Mouse (Mus musculus) left cerebral cortex, postnatal 36 days (tissue): ENCODE results near the gene Eif3b. TPM values are rescaled to one million over a fixed set of nuclear protein-coding genes. Genes with fewer than 3 reads are reported as not detected.
A peak's percentile ranks its signal among the peaks of the same experiment; 100 is the strongest.

Experiments used
- DNase-seq, 2 experiments: peaks; one replicate each; pipeline ENCODE4 v3.0.0; 2021 to 2022; ENCODE audit warnings: low spot score in 2 of 2, mixed read lengths in 1 of 2
- intact Hi-C: fragments of 180-260 bp; cut with DNase I; formaldehyde crosslinking; loops from one replicate; pipeline ENCODE4 v1.15.1; 2025
- total RNA-seq, 2 experiments: library from RNA; stranded (reverse); gene quantifications; 2 replicates each; pipeline ENCODE4 v1.2.3; 2021

Eif3b gene
- total RNA-seq = 10 to 100 TPM; 86.7 to 90.1 TPM

DNA sequence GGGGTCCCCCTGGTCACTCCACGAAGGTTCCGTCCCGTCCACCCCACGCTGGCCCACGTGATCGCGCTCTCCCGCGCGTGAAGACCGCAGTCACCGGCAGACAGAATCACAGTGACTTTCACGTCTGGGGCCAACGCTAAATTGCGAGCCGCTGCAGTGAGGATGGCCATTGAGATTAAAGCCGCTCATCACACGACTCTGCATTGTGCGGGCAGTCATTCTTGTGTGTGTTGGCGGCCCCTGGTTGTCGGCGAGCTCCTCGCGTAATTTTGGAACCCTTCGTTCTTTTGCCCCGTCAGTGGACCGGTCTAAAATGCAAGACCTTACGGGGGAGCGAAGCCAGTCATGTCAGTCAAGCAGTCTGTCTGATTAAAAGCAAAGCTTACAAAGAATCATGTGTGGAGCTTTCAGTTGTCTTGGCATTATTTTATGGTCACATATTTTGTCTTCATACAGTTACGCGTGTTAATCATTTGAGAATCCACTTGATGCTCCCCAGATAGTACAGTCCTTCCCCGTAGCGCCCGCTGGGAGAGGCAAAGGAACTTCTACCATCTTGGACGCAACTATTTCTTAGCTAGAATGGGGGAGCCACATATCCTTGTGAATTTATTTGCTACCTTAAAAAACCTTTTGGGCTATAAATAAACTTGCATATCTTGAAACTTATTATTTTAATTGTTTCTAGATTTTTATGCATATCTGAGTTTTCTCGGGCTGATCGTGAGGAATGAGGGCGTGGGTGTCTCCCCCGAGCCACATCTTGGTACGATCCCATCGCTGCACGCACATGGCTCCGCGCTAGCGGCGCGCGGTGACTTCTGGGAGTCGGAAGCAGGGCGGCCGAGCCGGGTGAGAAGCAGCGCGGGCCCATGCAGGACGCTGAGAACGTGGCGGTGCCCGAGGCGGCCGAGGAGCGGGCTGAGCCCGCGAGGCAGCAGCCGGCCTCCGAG lies at the start of gene Eif3b:
Eif3b (plus strand) TSS at position 840 of the 953 bp plus-strand sequence.
- intact Hi-C loops = loop anchor here (2.0 to 10.0 kb wide), 3 partner anchors 86 to 118 kb away; partner anchors contain the start of genes Chst12, Mad1l1 and Nudt1
- DNase-seq = peak; percentile 90 to 92

- DNase-seq = no peak
- intact Hi-C loops = no loop called here
These were observed 49.7 kb upstream of the Eif3b start for GRCm38 (mm10) chr5:140369466-140369865.

DNA sequence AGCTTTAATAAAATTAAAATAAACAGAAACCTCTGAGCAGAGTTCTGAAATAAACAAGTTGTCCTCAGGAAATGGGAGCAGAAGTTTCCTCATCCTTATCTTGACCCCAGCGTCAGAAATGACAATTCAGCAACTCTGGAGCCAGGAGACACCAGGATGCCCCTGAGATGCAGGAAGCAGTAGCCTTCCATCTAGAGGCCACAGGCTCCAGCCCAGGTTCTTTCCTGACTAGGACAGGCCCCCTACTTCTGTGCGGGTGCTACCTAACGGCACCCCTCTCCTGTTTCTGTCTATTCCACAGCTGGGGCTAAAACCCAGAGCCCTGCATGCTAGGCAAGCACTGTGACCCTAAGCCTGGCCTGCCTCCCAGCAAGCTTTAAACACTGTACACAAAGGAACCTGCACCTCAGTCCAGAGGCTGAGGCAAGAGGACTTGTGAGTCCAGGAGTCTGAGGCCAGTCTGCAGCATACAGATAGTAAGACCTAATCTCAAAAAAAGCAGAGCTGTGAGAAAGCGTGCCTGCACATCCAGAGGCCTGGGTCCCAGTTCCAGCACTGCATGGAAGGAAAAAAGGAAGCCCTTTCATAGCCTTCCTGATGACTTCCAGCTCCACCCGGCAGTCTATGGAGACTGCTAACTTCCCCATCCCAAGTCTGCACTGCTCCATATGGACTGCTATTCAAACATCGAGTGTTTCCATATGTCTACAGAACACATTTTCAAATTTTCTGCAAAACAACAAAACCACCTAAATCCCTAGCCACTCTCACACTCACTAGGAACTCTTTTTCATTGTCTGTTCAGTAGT lies 48.5 kb upstream of the Eif3b start:
- no peak for DNase-seq

GRCm38 (mm10) chr5:140371671-140372070 lies 47.5 kb upstream of the Eif3b start:
- DNase-seq = peak; percentile 32 to 39
- intact Hi-C loops = no loop called here

More for the DNA sequence above, 48.5 kb upstream of the Eif3b start:
- intact Hi-C loops = no loop called here

- intact Hi-C loops = no loop called here
- no peak for DNase-seq
These were observed 45.4 kb upstream of the Eif3b start for GRCm38 (mm10) chr5:140373711-140374110.

DNA sequence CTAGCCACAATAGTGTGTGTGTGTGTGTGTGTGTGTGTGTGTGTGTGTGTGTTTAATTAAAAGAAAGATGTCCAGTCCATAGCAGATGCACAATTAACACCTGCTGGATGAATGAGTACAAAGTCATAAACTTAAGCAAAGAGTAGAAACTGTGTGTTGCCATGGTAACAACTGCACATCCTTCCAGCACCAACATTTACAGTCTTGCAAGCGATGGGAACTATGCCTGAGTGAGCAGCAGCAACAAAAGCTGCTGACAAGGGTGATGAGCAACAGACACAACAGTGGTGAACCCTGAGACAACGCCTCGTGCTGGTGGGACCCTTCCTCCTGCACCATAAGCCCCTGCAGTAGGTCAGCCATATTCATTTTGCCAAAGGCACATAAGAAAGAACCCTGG lies 44.9 kb upstream of the Eif3b start:
- intact Hi-C loops = no loop called here
- DNase-seq = peak in 1 of 2 experiments; percentile 11

GRCm38 (mm10) chr5:140375249-140375829 lies 43.8 kb upstream of the Eif3b start:
- intact Hi-C loops = no loop called here
- DNase-seq = no peak

DNA sequence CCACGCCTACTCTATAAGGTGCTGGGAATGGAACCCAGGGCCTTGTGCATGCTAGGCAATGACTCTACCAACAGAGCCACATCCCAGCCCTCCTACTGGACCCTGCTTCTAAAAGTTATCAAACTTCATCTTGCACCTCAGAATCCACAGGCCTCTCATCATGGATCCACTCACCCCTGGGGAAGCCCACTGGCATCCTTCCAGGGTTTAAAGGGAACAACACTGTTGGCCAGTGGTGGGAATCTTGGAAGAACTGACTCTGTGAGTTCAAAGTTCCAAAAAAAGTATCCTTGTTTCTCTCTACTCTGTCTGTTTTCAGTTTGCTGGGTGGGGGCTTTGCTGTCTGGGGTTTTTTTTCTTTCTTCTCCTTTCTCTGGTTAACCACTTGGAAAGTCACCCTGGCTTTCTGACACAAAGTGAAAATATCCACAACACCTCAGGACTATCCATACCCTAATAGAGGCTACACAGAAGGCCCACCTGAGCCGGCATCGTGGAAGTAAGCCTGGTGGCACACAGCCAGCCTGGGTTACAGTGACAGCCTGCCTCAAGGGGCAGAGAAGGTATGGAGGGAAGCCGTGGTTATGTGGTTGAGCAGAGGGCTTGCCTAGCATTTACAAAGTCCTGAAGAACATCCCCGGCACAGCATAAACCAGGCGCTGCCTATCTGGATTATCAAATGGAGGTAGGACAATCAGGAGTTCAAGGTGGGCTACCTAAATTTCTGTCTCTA lies 40.8 kb upstream of the Eif3b start:
- intact Hi-C loops = no loop called here
- no peak for DNase-seq

- intact Hi-C loops = no loop called here
- no peak for DNase-seq
These were observed 39.8 kb upstream of the Eif3b start for GRCm38 (mm10) chr5:140379299-140379698.

- intact Hi-C loops = no loop called here
- DNase-seq = no peak
These were observed 38.0 kb upstream of the Eif3b start for GRCm38 (mm10) chr5:140381156-140381555.

GRCm38 (mm10) chr5:140382688-140383087 lies 36.4 kb upstream of the Eif3b start:
- no peak for DNase-seq
- intact Hi-C loops = no loop called here

GRCm38 (mm10) chr5:140383559-140383958 lies 35.6 kb upstream of the Eif3b start:
- intact Hi-C loops = no loop called here

GRCm38 (mm10) chr5:140384462-140384861 lies 34.7 kb upstream of the Eif3b start:
- DNase-seq = no peak
- intact Hi-C loops = no loop called here

More at GRCm38 (mm10) chr5:140383559-140383958, 35.6 kb upstream of the Eif3b start:
- DNase-seq = no peak

DNA sequence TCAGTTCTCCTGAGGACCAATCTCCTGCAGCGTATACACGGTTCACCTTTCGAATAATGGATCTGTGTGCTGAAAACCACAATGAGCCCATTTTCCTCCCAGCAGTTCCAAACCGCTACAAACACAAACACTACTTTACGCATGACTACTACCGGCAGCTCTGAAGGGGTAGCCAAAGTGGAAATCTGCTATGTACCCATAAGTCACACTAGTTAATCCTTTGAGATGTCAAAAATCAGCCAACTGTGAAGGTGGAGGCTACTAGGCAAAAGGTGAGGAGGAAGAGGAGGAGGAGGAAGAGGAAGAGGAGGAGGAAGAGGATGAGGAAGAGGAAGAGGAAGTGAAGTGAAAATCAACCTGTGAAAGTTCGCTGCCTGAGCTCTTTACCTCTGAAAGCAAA lies 31.9 kb upstream of the Eif3b start:
- no peak for DNase-seq
- intact Hi-C loops = no loop called here

DNA sequence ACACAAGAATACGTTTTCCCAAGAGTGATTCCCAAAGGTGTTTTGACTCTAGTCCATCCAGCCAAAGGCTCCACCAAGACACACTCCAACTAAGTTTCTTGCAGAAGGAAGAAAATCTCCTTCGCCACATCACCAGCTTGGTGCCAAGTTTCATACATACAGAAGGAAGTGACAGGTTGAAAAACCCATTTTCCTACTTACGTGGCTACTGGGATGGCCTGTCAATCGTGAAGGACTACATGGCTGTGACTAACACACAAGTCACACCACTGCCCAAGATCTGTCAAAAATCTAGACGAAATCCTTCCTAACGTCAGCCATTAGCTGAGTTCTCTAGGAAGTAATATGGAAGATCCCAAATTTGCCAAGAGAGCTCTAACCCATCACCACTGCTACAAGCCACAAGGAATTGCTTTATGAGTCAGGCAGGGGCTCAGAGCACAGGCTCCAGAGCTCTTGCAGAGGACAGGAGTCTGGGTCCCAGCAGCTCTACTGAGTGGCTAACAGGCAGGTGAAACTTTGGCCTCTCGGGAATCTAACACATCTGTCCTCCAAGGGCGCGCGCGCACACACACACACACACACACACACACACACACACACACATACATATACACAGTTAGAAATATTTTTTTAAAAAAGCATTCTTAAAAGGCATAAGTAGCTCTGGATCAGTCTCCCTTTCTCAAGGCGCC lies 31.2 kb upstream of the Eif3b start:
- DNase-seq = no peak
- intact Hi-C loops = no loop called here

- peak; percentile 84 to 85 for DNase-seq
- intact Hi-C loops = no loop called here
These were observed 30.2 kb upstream of the Eif3b start, which contains the start of gene Snx8 for GRCm38 (mm10) chr5:140388588-140389576. TSS of gene Snx8 (minus strand) at chr5:140389262.

- no peak for DNase-seq
- intact Hi-C loops = no loop called here
These were observed 29.5 kb upstream of the Eif3b start for GRCm38 (mm10) chr5:140389647-140390046.

- intact Hi-C loops = no loop called here
These were observed 27.7 kb upstream of the Eif3b start for GRCm38 (mm10) chr5:140391435-140391834.

More at GRCm38 (mm10) chr5:140391435-140391834, 27.7 kb upstream of the Eif3b start:
- DNase-seq = no peak
